Mouse (Mus musculus): ENCODE measurements around the gene St7.

St7 gene

DNA sequence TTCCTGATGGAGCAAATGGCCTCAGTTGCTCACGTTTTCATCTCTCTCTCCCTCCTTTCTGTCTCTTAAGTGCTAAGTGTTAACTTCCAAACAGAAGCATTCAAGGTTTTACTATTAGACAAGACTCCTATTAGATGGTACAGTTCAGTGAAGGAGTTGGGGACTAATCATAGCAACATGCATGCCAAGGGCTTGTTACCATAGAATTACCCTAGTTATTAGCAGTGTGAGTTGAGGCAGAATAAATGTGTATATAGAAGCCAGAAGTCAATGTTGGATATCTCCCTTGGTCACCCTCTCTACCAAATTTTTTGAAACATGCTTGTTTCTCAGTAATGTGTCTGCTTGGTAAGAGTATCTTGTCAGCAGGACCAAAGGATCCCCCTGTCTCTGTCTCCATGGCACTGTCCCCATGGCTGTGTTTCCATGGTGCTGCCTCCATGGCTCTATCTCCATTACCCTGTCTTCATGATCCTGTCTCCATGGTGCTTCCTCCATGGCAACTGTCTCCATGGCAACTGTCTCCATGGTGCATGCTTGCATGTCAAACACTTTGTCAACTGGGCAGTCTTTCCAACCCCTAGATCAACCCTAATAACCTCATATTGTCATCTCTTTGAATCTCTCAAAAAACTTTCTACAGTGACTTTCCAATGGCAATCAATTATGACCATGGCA lies 275.9 kb downstream of the St7 start:
- peak; percentile 15 for DNase-seq

DNA sequence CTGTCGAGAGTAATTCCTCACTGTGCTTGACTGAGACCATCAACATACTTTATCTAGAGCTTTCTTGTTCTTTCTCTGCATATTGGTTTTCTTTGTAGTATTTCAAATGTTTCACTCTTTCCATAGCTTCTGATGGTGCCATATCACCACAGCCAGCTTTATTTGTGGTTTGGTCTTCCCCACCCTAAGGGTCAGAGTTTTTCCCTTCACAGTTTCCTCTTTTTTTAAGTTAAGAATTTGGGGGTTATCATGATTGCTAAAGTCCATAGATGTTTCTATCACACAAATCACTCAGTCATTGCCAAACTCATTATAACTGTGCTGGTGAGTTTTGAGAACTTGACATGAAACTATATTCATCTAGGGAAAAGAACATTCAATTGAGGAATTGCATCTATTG lies 277.1 kb downstream of the St7 start:
- no peak for DNase-seq

DNA sequence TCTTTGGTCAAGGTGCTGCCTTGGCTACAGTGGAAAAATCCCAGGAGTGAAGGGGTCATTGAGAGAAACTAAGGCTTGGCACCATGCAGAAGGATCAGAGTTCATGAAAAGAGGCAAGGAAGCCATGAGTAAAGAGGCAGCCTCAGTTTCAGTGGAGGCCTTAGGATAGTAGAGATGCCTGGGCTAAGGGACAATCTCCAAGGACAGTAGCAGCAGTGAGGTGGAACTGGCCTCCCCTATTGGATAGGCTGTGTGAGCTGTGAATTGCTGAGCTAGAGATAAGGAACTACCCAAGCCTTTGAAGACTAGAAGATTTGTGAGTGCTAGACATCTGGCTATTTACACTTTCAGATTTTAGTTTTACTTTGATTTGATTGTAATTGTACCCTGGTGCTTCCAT lies 278.7 kb downstream of the St7 start:
- no peak for DNase-seq

DNA sequence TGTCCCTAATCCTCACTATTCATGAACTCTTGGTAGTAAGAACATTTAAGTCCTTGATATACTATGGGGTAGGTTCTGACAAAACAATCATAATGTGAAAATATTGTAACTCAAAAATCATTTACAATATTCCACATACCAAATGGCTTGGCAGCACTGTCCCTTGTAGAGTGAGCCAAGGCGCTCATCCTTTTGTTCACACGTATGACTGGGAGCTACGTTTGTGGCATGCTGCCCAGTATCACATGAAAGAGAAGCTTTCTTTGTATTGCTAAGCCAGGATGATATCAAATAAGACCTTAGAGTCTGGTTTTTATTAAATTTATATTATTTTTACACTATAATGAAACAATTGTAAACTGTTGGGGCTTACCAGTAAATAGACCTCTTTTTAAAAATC lies 281.7 kb downstream of the St7 start:
- DNase-seq = no peak

DNA sequence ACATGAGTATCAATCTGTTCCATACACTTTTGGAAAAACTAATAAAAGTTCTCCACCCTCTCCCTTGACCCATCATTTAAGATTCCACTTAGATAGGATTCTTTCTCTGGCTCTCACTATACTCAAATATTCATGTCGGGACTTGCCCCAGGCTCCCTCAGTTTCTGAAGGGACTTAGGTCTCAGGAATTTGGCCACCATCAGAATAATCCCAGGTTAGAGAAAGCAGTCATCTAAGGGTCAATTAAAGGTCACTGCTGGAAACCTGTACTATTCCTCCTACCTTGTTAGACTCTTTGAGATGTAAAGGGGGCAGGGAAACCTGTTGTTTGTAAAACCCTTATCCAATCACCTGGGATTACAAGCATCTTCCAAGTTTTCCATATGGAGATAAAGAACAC lies 284.4 kb downstream of the St7 start:
- DNase-seq = no peak

DNA sequence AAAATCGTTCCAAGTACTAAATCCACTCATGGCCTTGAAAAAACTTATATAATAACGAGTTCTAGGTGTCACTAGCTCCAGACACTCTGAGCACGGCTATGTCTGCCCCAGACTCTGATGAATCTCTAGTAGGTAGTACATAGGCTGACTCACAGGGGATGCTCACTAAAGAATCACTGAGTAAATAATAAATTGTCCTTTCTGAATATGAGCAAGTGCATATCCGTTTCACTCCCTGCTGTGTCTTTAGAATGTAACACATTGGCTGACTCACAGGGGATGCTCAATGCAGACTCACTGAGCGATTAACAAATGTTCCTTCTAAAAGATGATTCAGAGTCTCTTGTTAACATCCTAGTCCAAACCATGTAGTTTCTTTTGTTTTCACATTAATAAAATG lies 285.6 kb downstream of the St7 start:
- peak; percentile 24 for DNase-seq

DNA sequence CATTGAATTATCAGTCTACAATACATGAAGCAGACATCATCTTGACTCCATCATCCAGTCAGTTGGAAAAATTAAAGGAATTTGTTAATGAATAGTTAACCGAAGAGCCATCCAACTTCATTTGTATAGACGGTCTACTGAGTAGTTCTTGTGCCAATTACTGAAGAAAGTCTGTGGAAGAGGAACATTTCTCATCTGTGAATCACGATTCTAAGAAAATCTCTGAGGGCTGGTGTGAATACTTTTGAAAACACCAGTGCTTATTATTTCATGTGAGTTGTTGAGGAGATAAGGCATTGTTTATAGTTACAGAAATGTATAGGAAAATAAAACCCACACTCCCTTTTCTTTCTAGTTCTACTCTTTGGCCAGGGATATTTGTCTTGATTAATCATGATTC lies 286.1 kb downstream of the St7 start:
- no peak for DNase-seq

DNA sequence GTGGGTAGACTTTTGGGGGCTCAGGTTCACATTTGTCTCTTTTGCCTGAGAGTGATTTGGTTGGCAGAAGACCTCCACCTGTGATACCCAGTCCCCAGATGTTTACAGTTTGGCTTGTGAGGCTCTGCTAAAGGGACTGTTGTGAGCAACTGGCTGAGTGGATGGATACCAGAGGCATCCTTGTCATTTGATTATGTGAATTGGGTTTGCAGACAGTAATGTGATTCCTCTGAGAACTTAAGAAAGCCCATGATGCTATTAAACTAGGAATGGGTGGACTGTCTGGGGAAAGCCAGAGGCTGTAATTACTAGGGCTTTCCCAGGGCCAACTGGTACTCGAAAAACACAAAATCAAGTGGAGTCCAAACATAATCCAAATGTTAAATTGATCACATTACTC lies 286.6 kb downstream of the St7 start:
- DNase-seq = no peak

DNA sequence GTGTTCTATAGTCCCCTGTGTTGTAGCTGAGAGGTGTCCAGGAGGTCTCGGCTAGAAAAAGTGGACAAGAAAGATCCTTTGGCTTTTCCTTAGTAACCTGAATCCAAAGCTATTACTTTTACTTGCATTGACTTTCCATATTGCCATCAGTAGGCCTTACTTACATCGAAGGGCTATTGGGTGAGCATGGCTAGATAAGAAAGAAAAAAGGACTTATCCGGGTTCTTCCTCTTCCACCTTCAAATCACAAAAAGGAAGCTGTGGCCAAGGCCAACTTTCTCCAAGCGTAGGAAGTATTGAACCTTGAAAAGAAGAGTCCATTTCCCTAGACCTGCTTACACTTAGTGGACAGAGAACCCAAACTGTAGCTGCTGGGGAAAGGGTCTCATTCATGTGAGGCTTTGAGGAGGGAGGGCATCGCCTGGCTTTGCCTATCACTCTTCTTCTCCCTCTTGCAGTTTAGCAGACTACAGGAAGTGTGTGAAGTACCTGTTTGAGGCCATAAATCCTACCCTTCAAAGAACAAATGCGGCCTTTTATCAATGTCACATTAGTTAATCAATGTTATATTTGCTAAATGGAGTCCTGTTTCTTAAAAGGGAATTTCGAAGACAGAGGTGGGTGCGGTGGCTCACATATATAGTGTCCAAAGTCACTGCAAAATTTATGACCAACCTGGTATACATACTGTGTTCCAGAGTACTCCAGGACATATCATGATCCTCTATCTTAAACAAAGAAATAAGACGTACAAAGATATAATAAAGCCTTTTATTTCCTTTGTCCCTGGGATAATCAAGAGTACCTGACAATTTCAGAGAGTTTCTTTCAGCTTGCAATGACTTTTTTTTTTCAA lies 297.7 kb downstream of the St7 start:
- DNase-seq = no peak

DNA sequence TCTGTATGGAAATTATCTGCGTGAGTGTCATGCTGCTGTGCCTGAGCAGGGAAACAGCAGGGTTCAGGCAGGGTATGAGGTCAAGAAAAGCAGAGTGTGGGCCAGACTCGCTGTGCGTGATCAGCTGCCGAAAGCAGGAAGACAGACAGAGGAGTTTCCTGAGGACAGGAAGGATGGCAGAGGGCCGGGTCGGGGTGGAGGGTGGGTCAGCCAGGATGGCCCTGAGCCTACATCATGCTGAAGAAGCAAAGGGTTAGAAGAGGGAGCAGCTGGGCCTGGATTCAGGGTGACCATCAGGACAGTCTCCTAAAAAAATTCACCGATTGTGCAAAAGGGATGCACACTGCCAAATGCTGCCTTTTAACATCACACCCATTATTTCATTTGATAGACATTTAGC lies 298.9 kb downstream of the St7 start:
- no peak for DNase-seq

Measured in layer of hippocampus, adult 9-11 months (tissue).